Mouse (Mus musculus): ENCODE data around the gene Lbr. TPM values are rescaled to one million over a fixed set of nuclear protein-coding genes. Genes with fewer than 3 reads are reported as not detected.

Lbr gene
- total and polyA plus RNA-seq, 2 experiments from 2014 or later, result 29.7 to 71.9 TPM

DNA sequence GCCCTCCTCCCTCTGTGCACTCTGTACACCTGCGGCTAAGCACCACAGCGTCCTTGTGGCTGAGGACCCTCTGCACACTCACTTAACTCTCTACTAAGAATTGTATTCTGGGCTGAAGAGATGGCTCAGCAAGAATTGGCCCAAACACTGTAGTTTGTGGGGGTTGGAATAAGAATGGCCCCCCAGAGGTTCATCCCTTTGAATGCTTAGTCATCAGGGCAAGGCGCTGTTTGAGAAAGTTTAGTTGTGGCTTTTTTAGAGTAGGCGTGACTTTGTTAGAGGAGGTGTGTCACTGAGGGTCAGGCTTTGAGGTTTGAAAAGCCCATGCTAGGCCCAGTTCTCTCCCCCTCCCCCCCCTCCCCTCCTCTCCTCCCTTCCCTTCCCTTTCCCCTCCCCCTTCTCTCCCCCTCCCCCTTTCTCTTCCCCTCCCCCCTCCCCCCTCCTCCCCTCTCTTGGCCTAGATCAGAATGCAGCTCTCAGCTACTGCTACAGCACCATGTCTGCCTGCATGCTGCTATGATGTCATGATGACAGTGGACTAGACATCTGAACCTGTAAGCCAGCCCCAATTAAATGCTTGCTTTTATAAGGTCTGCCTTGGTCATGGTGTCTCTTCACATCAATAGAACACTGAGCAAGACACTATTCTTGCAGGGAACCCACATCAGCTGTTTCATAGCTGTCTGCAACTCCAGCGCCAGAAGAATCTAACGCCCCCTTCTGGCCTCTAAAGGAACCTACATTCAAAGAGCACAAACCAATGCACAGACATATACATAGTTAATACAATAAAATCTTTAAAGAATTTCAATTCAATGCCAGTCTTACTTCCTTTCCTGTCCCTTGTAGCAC, 23.8 kb upstream of the Lbr start:
- no peak overlapping the region for H3K27ac ChIP-seq (ENCODE audit: low read depth)
- H3K27me3 ChIP-seq (ENCODE audit: control insufficient read depth, insufficient read depth, low read length), result no peaks in the 10 kb centered on the region
- ATAC-seq (ENCODE audit: insufficient read depth, low read depth), result no peak
- TF ChIP-seq CTCF (IDR thresholded peaks at IDR 0.05; ENCODE audit: low read depth) (no peak), EP300 (IDR thresholded peaks at IDR 0.05; ENCODE audit: low read depth) (no peak)
- no peaks in the 10 kb centered on the region for H3K9me3 ChIP-seq (replicated peaks; ENCODE audit: control insufficient read depth, low read length)
- no peak overlapping the region for H3K4me3 ChIP-seq (ENCODE audit: low read depth, low read length)
- WGBS, result 77% methylated on average over 6 of the region's 6 CpGs
- no peaks in the 10 kb centered on the region for H3K4me1 ChIP-seq (ENCODE audit: control insufficient read depth, insufficient read depth)
- no peak overlapping the region for H3K4me2 ChIP-seq (ENCODE audit: low read depth, low read length)
- H3K36me3 ChIP-seq (replicated peaks; ENCODE audit: control insufficient read depth, insufficient read depth, low read length), result no peaks in the 10 kb centered on the region
- no peak overlapping the region for H3K9ac ChIP-seq (replicated peaks; ENCODE audit: low read depth, low read length)
- DNase-seq (ENCODE audit: low spot score), result no peak

DNA sequence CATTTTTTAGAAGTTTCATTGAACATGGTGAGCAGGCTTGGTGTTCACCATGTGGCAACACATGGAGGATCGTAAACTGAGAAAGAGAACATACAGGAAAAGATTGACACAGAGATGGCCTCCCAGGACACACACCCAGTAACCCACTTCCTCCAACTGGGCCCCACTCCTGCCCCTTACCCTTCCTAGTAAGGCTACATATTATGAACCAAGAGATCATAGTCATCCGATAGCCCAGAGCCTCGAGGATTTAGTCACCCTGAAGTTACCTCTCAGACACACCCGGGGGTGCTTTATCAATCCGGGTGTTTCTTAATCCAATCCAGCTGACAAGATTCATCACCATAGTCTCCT, 23.0 kb upstream of the Lbr start:
- no peaks in the 10 kb centered on the region for H3K27me3 ChIP-seq (ENCODE audit: control insufficient read depth, insufficient read depth, low read length)
- no peaks in the 10 kb centered on the region for H3K9me3 ChIP-seq (replicated peaks; ENCODE audit: control insufficient read depth, low read length)
- H3K9ac ChIP-seq (replicated peaks; ENCODE audit: low read depth, low read length), result no peak overlapping the region
- H3K4me2 ChIP-seq (ENCODE audit: low read depth, low read length), result no peak overlapping the region
- H3K36me3 ChIP-seq (replicated peaks; ENCODE audit: control insufficient read depth, insufficient read depth, low read length), result no peaks in the 10 kb centered on the region
- DNase-seq (ENCODE audit: low spot score), result no peak
- no peak overlapping the region for H3K27ac ChIP-seq (ENCODE audit: low read depth)
- ATAC-seq (ENCODE audit: insufficient read depth, low read depth), result no peak
- H3K4me3 ChIP-seq (ENCODE audit: low read depth, low read length), result no peak overlapping the region
- TF ChIP-seq EP300 (IDR thresholded peaks at IDR 0.05; ENCODE audit: low read depth), result no peak
- TF ChIP-seq CTCF (IDR thresholded peaks at IDR 0.05; ENCODE audit: low read depth), result no peak
- WGBS, result 71% methylated on average over 5 of the region's 5 CpGs
- no peaks in the 10 kb centered on the region for H3K4me1 ChIP-seq (ENCODE audit: control insufficient read depth, insufficient read depth)

DNA sequence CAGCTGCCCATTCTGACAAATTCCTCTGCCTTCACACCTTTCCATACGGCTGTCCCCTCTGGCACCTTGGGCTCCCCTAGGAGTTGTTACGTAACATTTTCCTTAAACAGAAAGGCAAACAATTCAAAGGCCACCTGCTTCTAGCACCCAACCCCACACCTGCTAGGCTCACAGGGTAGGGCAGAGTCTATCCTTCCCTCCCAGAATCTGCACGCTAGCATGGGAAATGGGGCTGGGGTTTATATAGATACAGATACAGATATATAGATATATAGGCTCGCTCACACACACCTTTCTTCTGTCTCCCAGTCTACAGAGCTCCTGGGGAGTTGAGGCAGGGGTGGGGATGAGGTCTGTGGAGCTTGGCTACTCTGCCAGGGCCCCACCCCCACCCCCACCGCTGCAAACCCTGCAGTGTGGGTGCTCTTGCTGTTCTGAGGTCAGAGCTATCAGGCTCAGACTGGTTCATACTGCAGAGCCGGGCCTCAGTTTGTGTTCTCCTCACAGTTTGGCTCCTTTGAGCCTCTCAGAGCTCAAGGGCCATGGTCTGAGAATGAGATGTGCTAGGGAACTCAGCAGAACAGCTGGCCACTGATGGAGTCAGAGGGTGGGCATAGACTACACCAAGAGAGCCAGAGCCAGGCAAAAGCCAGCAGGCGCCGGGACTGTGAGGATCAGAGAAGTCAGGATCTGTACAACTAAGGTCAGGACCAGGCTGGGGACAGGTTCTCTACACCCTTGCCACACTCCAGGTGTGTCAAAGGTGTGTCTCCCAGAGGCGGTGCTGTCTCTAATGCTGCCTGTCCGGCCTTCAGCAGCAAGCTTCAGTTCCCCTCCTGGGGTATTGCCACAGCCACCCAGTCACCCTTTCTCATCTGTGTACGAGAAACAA, 22.4 kb upstream of the Lbr start:
- no peak overlapping the region for H3K4me2 ChIP-seq (ENCODE audit: low read depth, low read length)
- no peaks in the 10 kb centered on the region for H3K36me3 ChIP-seq (replicated peaks; ENCODE audit: control insufficient read depth, insufficient read depth, low read length)
- ATAC-seq (ENCODE audit: insufficient read depth, low read depth) (no peak), DNase-seq (ENCODE audit: low spot score) (no peak)
- H3K9me3 ChIP-seq (replicated peaks; ENCODE audit: control insufficient read depth, low read length), result no peaks in the 10 kb centered on the region
- H3K4me1 ChIP-seq (ENCODE audit: control insufficient read depth, insufficient read depth), result no peaks in the 10 kb centered on the region
- no peak overlapping the region for H3K4me3 ChIP-seq (ENCODE audit: low read depth, low read length)
- 70% methylated on average over 11 of the region's 11 CpGs for WGBS
- no peak overlapping the region for H3K9ac ChIP-seq (replicated peaks; ENCODE audit: low read depth, low read length)
- H3K27ac ChIP-seq (ENCODE audit: low read depth), result no peak overlapping the region
- TF ChIP-seq CTCF (IDR thresholded peaks at IDR 0.05; ENCODE audit: low read depth), result no peak
- no peak for TF ChIP-seq EP300 (IDR thresholded peaks at IDR 0.05; ENCODE audit: low read depth)
- no peaks in the 10 kb centered on the region for H3K27me3 ChIP-seq (ENCODE audit: control insufficient read depth, insufficient read depth, low read length)

DNA sequence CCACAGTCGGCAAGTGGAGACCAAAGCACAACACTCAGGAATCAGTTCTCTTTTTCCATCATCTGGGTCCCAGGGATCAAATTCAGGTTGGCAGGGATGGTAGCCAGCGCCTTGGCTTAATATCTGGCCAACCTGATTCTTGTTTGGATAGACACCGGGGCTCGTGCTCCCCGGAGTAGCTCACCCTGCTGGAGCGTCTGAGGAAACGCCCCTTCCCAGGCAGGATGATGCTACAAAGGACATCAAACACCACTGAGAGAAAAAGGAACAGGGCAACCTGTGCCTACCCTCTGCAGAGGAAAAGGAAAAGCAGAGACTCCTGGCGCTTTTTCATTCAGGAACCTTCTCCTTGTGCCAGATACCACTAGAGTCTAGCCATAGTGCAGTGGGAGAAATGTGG, 20.6 kb upstream of the Lbr start:
- TF ChIP-seq EP300 (IDR thresholded peaks at IDR 0.05; ENCODE audit: low read depth) (no peak), CTCF (IDR thresholded peaks at IDR 0.05; ENCODE audit: low read depth) (no peak)
- Histone ChIP-seq H3K27me3 (ENCODE audit: control insufficient read depth, insufficient read depth, low read length) (no peaks in the 10 kb centered on the region), H3K9me3 (replicated peaks; ENCODE audit: control insufficient read depth, low read length) (no peaks in the 10 kb centered on the region), H3K27ac (ENCODE audit: low read depth) (no peak overlapping the region), H3K9ac (replicated peaks; ENCODE audit: low read depth, low read length) (no peak overlapping the region), H3K4me1 (ENCODE audit: control insufficient read depth, insufficient read depth) (no peaks in the 10 kb centered on the region), H3K36me3 (replicated peaks; ENCODE audit: control insufficient read depth, insufficient read depth, low read length) (no peaks in the 10 kb centered on the region), H3K4me2 (ENCODE audit: low read depth, low read length) (no peak overlapping the region), H3K4me3 (ENCODE audit: low read depth, low read length) (no peak overlapping the region)
- ATAC-seq (ENCODE audit: insufficient read depth, low read depth) (no peak), DNase-seq (ENCODE audit: low spot score) (no peak)
- WGBS, result 29% methylated on average over 8 of the region's 8 CpGs

DNA sequence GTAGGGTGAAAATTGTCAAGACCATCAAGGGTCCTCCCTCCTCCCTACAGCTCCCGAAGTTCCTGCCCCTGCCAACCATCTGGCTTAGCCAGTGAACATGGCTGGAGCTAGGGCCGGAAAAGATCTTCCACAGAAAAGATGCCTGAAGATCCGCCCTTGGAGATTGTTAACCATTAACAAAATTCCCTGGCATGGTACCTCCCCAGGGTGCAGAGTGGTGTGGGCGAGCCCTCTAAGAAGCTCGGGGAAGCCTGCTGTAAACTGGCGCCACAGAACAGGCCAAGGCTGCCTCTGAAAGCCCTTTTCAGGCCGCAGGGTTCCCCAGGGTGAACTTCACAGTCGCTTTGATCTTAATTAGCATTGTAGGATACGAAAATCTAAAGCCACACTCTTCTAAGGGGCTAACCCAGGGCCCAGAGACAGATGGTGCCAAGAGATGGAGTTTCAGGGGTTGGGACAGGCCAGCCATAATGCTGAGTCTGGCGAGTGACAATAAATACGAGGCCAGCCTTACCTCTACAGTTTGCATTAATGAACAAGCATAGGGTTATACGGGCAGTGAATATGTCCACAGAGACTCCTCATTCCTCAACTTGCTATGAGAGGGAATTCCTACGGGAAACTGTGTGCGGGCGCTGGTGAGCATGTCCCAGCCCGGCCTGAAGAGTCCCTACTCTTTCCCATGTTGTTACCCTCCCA, 20.0 kb upstream of the Lbr start:
- DNase-seq (ENCODE audit: low spot score) (no peak), ATAC-seq (ENCODE audit: insufficient read depth, low read depth) (no peak)
- no peaks in the 10 kb centered on the region for H3K36me3 ChIP-seq (replicated peaks; ENCODE audit: control insufficient read depth, insufficient read depth, low read length)
- H3K9me3 ChIP-seq (replicated peaks; ENCODE audit: control insufficient read depth, low read length), result no peaks in the 10 kb centered on the region
- TF ChIP-seq CTCF (IDR thresholded peaks at IDR 0.05; ENCODE audit: low read depth), result no peak
- no peak overlapping the region for H3K4me3 ChIP-seq (ENCODE audit: low read depth, low read length)
- no peak overlapping the region for H3K4me2 ChIP-seq (ENCODE audit: low read depth, low read length)
- no peak overlapping the region for H3K27ac ChIP-seq (ENCODE audit: low read depth)
- no peak overlapping the region for H3K9ac ChIP-seq (replicated peaks; ENCODE audit: low read depth, low read length)
- WGBS, result 67% methylated on average over 16 of the region's 16 CpGs
- no peaks in the 10 kb centered on the region for H3K27me3 ChIP-seq (ENCODE audit: control insufficient read depth, insufficient read depth, low read length)
- no peaks in the 10 kb centered on the region for H3K4me1 ChIP-seq (ENCODE audit: control insufficient read depth, insufficient read depth)
